Mouse (Mus musculus): ENCODE results near the gene Map4k1.

Map4k1 gene

GRCm38 (mm10) chr7:29028761-29029160 is 46.9 kb downstream of the Map4k1 start:
- DNase-seq = no peak

GRCm38 (mm10) chr7:29029690-29030656 is 48.1 kb downstream of the Map4k1 start:
- no peak for DNase-seq

GRCm38 (mm10) chr7:29031641-29032040 is 49.8 kb downstream of the Map4k1 start:
- no peak for DNase-seq

GRCm38 (mm10) chr7:29032685-29033084 is 50.8 kb downstream of the Map4k1 start:
- no peak for DNase-seq

- peak; percentile 14 for DNase-seq
These were observed 55.4 kb downstream of the Map4k1 start for GRCm38 (mm10) chr7:29037261-29037660.

GRCm38 (mm10) chr7:29039604-29039984 is 57.7 kb downstream of the Map4k1 start:
- DNase-seq = peak; percentile 97

- DNase-seq = peak; percentile 12
These were observed 58.3 kb downstream of the Map4k1 start for GRCm38 (mm10) chr7:29039985-29040661.

- DNase-seq = no peak
These were observed 59.3 kb downstream of the Map4k1 start for GRCm38 (mm10) chr7:29041194-29041593.

- peak; percentile 80 for DNase-seq
These were observed 61.3 kb downstream of the Map4k1 start for GRCm38 (mm10) chr7:29043016-29043673.

- no peak for DNase-seq
These were observed 61.8 kb downstream of the Map4k1 start for GRCm38 (mm10) chr7:29043674-29044057.

- DNase-seq = no peak
These were observed 62.5 kb downstream of the Map4k1 start for GRCm38 (mm10) chr7:29044302-29044701.

GRCm38 (mm10) chr7:29046533-29046932 is 64.7 kb downstream of the Map4k1 start:
- no peak for DNase-seq

GRCm38 (mm10) chr7:29048070-29048469 is 66.2 kb downstream of the Map4k1 start:
- DNase-seq = no peak

GRCm38 (mm10) chr7:29048615-29049014 is 66.8 kb downstream of the Map4k1 start:
- no peak for DNase-seq

- peak; percentile 74 for DNase-seq
These were observed 68.9 kb downstream of the Map4k1 start for GRCm38 (mm10) chr7:29050797-29051196.

GRCm38 (mm10) chr7:29052821-29053220 is 71.0 kb downstream of the Map4k1 start:
- DNase-seq = peak; percentile 29
